Mouse (Mus musculus): ENCODE measurements around the gene Ccdc113. TPM values are rescaled to one million over a fixed set of nuclear protein-coding genes. Genes with fewer than 3 reads are reported as not detected.

Ccdc113 gene
- polyA plus RNA-seq, 1 experiment from 2014 or later = 0.62 TPM

GRCm38 (mm10) chr8:95495444-95495843 lies 38.4 kb upstream of the Ccdc113 start:
- no peak for DNase-seq (ENCODE audit: low spot score)
- H3K4me2 ChIP-seq (replicated peaks; ENCODE audit: low read depth) = no peak overlapping the region
- no peaks in the 10 kb centered on the region for H3K27me3 ChIP-seq (ENCODE audit: control insufficient read depth, insufficient read depth, low read length)
- H3K36me3 ChIP-seq (ENCODE audit: control insufficient read depth, insufficient read depth, low read length) = no peaks in the 10 kb centered on the region
- no peak overlapping the region for H3K9ac ChIP-seq (ENCODE audit: low read length)
- no peaks in the 10 kb centered on the region; the same call in 1 of the 2 replicates for H3K4me1 ChIP-seq (replicated peaks; ENCODE audit: control insufficient read depth, insufficient read depth)
- H3K27ac ChIP-seq (replicated peaks) = no peak overlapping the region
- H3K9me3 ChIP-seq (ENCODE audit: control insufficient read depth, low read length) = no peaks in the 10 kb centered on the region
- no peak overlapping the region for H3K4me3 ChIP-seq (ENCODE audit: low read depth, low read length)
- WGBS = 85% methylated on average over 6 of the region's 6 CpGs
- no peak for ATAC-seq (ENCODE audit: low FRiP score, low TSS enrichment)
- TF ChIP-seq CTCF (IDR thresholded peaks at IDR 0.05; ENCODE audit: low read depth) (no peak), EP300 (optimal IDR thresholded peaks at IDR 0.05) (no peak)

GRCm38 (mm10) chr8:95496420-95496819 lies 37.5 kb upstream of the Ccdc113 start:
- ATAC-seq (ENCODE audit: low FRiP score, low TSS enrichment) (no peak), DNase-seq (ENCODE audit: low spot score) (no peak)
- WGBS = 15% methylated on average over 3 of the region's 3 CpGs
- TF ChIP-seq EP300 (optimal IDR thresholded peaks at IDR 0.05) (no peak), CTCF (IDR thresholded peaks at IDR 0.05; ENCODE audit: low read depth) (no peak)
- Histone ChIP-seq H3K4me1 (replicated peaks; ENCODE audit: control insufficient read depth, insufficient read depth) (no peaks in the 10 kb centered on the region; the same call in 1 of the 2 replicates), H3K9ac (ENCODE audit: low read length) (no peak overlapping the region), H3K27me3 (ENCODE audit: control insufficient read depth, insufficient read depth, low read length) (no peaks in the 10 kb centered on the region), H3K4me3 (ENCODE audit: low read depth, low read length) (no peak overlapping the region), H3K9me3 (ENCODE audit: control insufficient read depth, low read length) (no peaks in the 10 kb centered on the region), H3K36me3 (ENCODE audit: control insufficient read depth, insufficient read depth, low read length) (no peaks in the 10 kb centered on the region), H3K27ac (replicated peaks) (no peak overlapping the region), H3K4me2 (replicated peaks; ENCODE audit: low read depth) (no peak overlapping the region)

- H3K9ac ChIP-seq (ENCODE audit: low read length) = no peak overlapping the region
- H3K4me3 ChIP-seq (ENCODE audit: low read depth, low read length) = no peak overlapping the region
- no peak overlapping the region for H3K27ac ChIP-seq (replicated peaks)
- ATAC-seq (ENCODE audit: low FRiP score, low TSS enrichment) = 0 out of 2 replicates have a peak, but pooled peaks have one; percentile 26
- H3K27me3 ChIP-seq (ENCODE audit: control insufficient read depth, insufficient read depth, low read length) = no peaks in the 10 kb centered on the region
- WGBS = 57% methylated on average over 3 of the region's 3 CpGs
- H3K9me3 ChIP-seq (ENCODE audit: control insufficient read depth, low read length) = no peaks in the 10 kb centered on the region
- TF ChIP-seq EP300 (optimal IDR thresholded peaks at IDR 0.05) (no peak), CTCF (IDR thresholded peaks at IDR 0.05; ENCODE audit: low read depth) (no peak)
- no peaks in the 10 kb centered on the region; the same call in 1 of the 2 replicates for H3K4me1 ChIP-seq (replicated peaks; ENCODE audit: control insufficient read depth, insufficient read depth)
- no peak for DNase-seq (ENCODE audit: low spot score)
- H3K4me2 ChIP-seq (replicated peaks; ENCODE audit: low read depth) = no peak overlapping the region
- no peaks in the 10 kb centered on the region for H3K36me3 ChIP-seq (ENCODE audit: control insufficient read depth, insufficient read depth, low read length)
Measured at GRCm38 (mm10) chr8:95497821-95498220, 36.1 kb upstream of the Ccdc113 start.

- no peak overlapping the region for H3K4me3 ChIP-seq (ENCODE audit: low read depth, low read length)
- H3K4me1 ChIP-seq (replicated peaks; ENCODE audit: control insufficient read depth, insufficient read depth) = no peaks in the 10 kb centered on the region; the same call in 1 of the 2 replicates
- no peak for TF ChIP-seq EP300 (optimal IDR thresholded peaks at IDR 0.05)
- TF ChIP-seq CTCF (IDR thresholded peaks at IDR 0.05; ENCODE audit: low read depth) = no peak
- DNase-seq (ENCODE audit: low spot score) (no peak), ATAC-seq (ENCODE audit: low FRiP score, low TSS enrichment) (no peak)
- no peaks in the 10 kb centered on the region for H3K9me3 ChIP-seq (ENCODE audit: control insufficient read depth, low read length)
- no peak overlapping the region for H3K4me2 ChIP-seq (replicated peaks; ENCODE audit: low read depth)
- H3K27ac ChIP-seq (replicated peaks) = no peak overlapping the region
- 58% methylated on average over 4 of the region's 4 CpGs for WGBS
- H3K27me3 ChIP-seq (ENCODE audit: control insufficient read depth, insufficient read depth, low read length) = no peaks in the 10 kb centered on the region
- H3K36me3 ChIP-seq (ENCODE audit: control insufficient read depth, insufficient read depth, low read length) = no peaks in the 10 kb centered on the region
- no peak overlapping the region for H3K9ac ChIP-seq (ENCODE audit: low read length)
Measured at GRCm38 (mm10) chr8:95499266-95500064, 34.4 kb upstream of the Ccdc113 start.

GRCm38 (mm10) chr8:95500436-95500835 lies 33.4 kb upstream of the Ccdc113 start:
- no peak for TF ChIP-seq EP300 (optimal IDR thresholded peaks at IDR 0.05)
- no peak for TF ChIP-seq CTCF (IDR thresholded peaks at IDR 0.05; ENCODE audit: low read depth)
- H3K9ac ChIP-seq (ENCODE audit: low read length) = no peak overlapping the region
- no peak overlapping the region for H3K27ac ChIP-seq (replicated peaks)
- ATAC-seq (ENCODE audit: low FRiP score, low TSS enrichment) = no peak
- no peaks in the 10 kb centered on the region for H3K9me3 ChIP-seq (ENCODE audit: control insufficient read depth, low read length)
- no peak overlapping the region for H3K4me3 ChIP-seq (ENCODE audit: low read depth, low read length)
- no peaks in the 10 kb centered on the region for H3K27me3 ChIP-seq (ENCODE audit: control insufficient read depth, insufficient read depth, low read length)
- no peak overlapping the region for H3K4me2 ChIP-seq (replicated peaks; ENCODE audit: low read depth)
- no peak for DNase-seq (ENCODE audit: low spot score)
- H3K36me3 ChIP-seq (ENCODE audit: control insufficient read depth, insufficient read depth, low read length) = no peaks in the 10 kb centered on the region
- 96% methylated on average over 5 of the region's 5 CpGs for WGBS
- no peaks in the 10 kb centered on the region; the same call in 1 of the 2 replicates for H3K4me1 ChIP-seq (replicated peaks; ENCODE audit: control insufficient read depth, insufficient read depth)

- Histone ChIP-seq H3K9me3 (ENCODE audit: control insufficient read depth, low read length) (no peaks in the 10 kb centered on the region), H3K4me3 (ENCODE audit: low read depth, low read length) (no peak overlapping the region), H3K4me2 (replicated peaks; ENCODE audit: low read depth) (no peak overlapping the region), H3K27ac (replicated peaks) (no peak overlapping the region), H3K36me3 (ENCODE audit: control insufficient read depth, insufficient read depth, low read length) (no peaks in the 10 kb centered on the region), H3K4me1 (replicated peaks; ENCODE audit: control insufficient read depth, insufficient read depth) (no peaks in the 10 kb centered on the region), H3K9ac (ENCODE audit: low read length) (no peak overlapping the region), H3K27me3 (ENCODE audit: control insufficient read depth, insufficient read depth, low read length) (no peaks in the 10 kb centered on the region)
- ATAC-seq (ENCODE audit: low FRiP score, low TSS enrichment) = no peak
- no peak for DNase-seq (ENCODE audit: low spot score)
- TF ChIP-seq EP300 (optimal IDR thresholded peaks at IDR 0.05) = no peak
- no peak for TF ChIP-seq CTCF (IDR thresholded peaks at IDR 0.05; ENCODE audit: low read depth)
- WGBS = 78% methylated on average over 7 of the region's 7 CpGs
Measured at GRCm38 (mm10) chr8:95502431-95502830, 31.5 kb upstream of the Ccdc113 start.
